Mouse (Mus musculus): ENCODE data around the gene Ninj1. TPM values are rescaled to one million over a fixed set of nuclear protein-coding genes. Genes with fewer than 3 reads are reported as not detected.
A peak's percentile ranks its signal among the peaks of the same experiment; 100 is the strongest.

Ninj1 gene
- polyA plus RNA-seq, 1 experiment from 2014 or later = 61.2 TPM

DNA sequence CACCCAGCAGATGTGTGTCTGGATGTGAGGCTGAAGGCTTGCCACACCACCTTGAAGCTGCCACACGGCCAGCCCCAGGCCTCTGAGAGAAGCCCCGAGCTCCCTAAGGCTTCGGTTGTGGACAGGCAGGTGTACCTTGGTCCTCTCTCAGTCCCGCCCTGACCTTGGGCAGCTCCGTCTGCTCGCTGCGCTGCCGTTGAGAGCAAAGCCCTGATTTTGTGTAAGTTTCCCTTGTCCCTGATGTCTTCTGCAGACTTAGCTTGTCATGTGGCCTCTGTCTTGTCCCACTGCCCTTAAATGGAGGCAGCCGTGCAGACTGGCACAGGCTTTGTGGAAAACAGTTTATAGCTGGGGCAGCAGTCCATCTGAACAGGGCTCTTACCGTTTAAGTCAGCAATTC, 33.3 kb upstream of the Ninj1 start:
- Histone ChIP-seq H3K4me2 (no peak overlapping the region), H3K9ac (peak overlapping the region; percentile 25; the same call in 1 of the 2 replicates), H3K27me3 (replicated peaks) (peaks cover 39% of the 10 kb centered on the region), H3K9me3 (0 out of 2 replicates have a peak, but pooled peaks cover 7% of the 10 kb centered on the region), H3K4me1 (peaks cover 14% of the 10 kb centered on the region), H3K36me3 (no peaks in the 10 kb centered on the region), H3K27ac (replicated peaks) (peak overlapping the region; percentile 62), H3K4me3 (no peak overlapping the region)
- 58% methylated on average over 10 of the region's 10 CpGs for WGBS
- no peak for ATAC-seq (ENCODE audit: extremely low read depth, insufficient number of reproducible peaks, low FRiP score, low TSS enrichment)

- Histone ChIP-seq H3K9me3 (0 out of 2 replicates have a peak, but pooled peaks cover 7% of the 10 kb centered on the region), H3K27ac (replicated peaks) (no peak overlapping the region), H3K4me1 (peaks cover 14% of the 10 kb centered on the region), H3K4me2 (no peak overlapping the region), H3K9ac (no peak overlapping the region), H3K36me3 (no peaks in the 10 kb centered on the region), H3K27me3 (replicated peaks) (peaks cover 39% of the 10 kb centered on the region), H3K4me3 (no peak overlapping the region)
- 58% methylated on average over 7 of the region's 7 CpGs for WGBS
- no peak for ATAC-seq (ENCODE audit: extremely low read depth, insufficient number of reproducible peaks, low FRiP score, low TSS enrichment)
These were observed 32.7 kb upstream of the Ninj1 start for GRCm38 (mm10) chr13:49154621-49155020.

- ATAC-seq (ENCODE audit: extremely low read depth, insufficient number of reproducible peaks, low FRiP score, low TSS enrichment) = no peak
- no peaks in the 10 kb centered on the region for H3K36me3 ChIP-seq
- WGBS = 66% methylated on average over 4 of the region's 4 CpGs
- H3K9ac ChIP-seq = no peak overlapping the region
- H3K4me3 ChIP-seq = no peak overlapping the region
- H3K27ac ChIP-seq (replicated peaks) = no peak overlapping the region
- H3K4me1 ChIP-seq = peaks cover 14% of the 10 kb centered on the region
- no peak overlapping the region for H3K4me2 ChIP-seq
- 0 out of 2 replicates have a peak, but pooled peaks cover 7% of the 10 kb centered on the region for H3K9me3 ChIP-seq
- peaks cover 31% of the 10 kb centered on the region for H3K27me3 ChIP-seq (replicated peaks)
These were observed 30.6 kb upstream of the Ninj1 start for GRCm38 (mm10) chr13:49156645-49157044.

GRCm38 (mm10) chr13:49158040-49158713, 29.1 kb upstream of the Ninj1 start:
- H3K36me3 ChIP-seq = no peaks in the 10 kb centered on the region
- H3K4me2 ChIP-seq = no peak overlapping the region
- H3K4me1 ChIP-seq = peaks cover 16% of the 10 kb centered on the region
- no peak for ATAC-seq (ENCODE audit: extremely low read depth, insufficient number of reproducible peaks, low FRiP score, low TSS enrichment)
- H3K27me3 ChIP-seq (replicated peaks) = peaks cover 31% of the 10 kb centered on the region
- H3K27ac ChIP-seq (replicated peaks) = no peak overlapping the region
- no peak overlapping the region for H3K9ac ChIP-seq
- no peak overlapping the region for H3K4me3 ChIP-seq
- 66% methylated on average over 10 of the region's 10 CpGs for WGBS
- H3K9me3 ChIP-seq = 0 out of 2 replicates have a peak, but pooled peaks cover 7% of the 10 kb centered on the region

DNA sequence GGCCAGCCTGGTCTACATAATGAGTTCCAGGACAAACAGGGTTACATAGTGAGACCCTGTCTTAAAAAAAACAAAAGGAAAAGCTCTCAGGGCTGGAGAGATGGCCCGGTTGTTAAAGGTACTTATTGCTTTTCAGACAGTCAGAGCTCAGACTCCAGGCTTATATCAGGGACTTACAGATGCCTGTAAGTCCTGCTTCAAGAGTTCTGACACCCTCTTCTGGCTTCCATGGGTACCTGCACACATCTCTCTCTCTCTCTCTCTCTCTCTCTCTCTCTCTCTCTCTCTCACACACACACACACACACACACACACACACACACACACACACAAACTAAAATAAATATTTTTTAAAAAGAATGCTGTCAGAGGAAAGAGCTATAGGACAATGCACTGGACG, 26.0 kb upstream of the Ninj1 start:
- ATAC-seq (ENCODE audit: extremely low read depth, insufficient number of reproducible peaks, low FRiP score, low TSS enrichment) = no peak
- WGBS = 54% methylated on average over 2 of the region's 2 CpGs

DNA sequence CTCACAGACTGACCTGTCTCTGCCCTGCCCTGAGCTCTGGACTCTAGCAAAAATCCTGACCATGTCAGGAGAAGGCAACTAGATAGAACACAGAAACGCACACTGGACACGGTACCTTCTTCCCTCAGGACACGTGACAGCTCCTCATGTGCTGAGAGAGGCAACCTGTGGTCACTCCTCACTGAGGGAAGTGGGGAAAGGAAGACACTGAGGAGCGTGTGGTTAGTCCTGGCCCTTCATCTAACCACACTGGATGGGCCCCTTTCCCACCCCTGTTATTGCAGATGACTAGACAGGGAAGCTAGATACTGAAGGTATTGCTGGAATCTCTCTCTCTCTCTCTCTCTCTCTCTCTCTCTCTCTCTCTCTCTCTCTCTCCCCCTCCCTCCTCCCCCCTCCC, 24.6 kb upstream of the Ninj1 start:
- no peaks in the 10 kb centered on the region for H3K9me3 ChIP-seq
- H3K36me3 ChIP-seq = no peaks in the 10 kb centered on the region
- no peak overlapping the region for H3K4me3 ChIP-seq
- ATAC-seq (ENCODE audit: extremely low read depth, insufficient number of reproducible peaks, low FRiP score, low TSS enrichment) = no peak
- peaks cover 2% of the 10 kb centered on the region; the same call in 1 of the 2 replicates for H3K4me1 ChIP-seq
- WGBS = 55% methylated on average over 4 of the region's 4 CpGs
- no peak overlapping the region for H3K27ac ChIP-seq (replicated peaks)
- H3K4me2 ChIP-seq = no peak overlapping the region
- peaks cover 21% of the 10 kb centered on the region for H3K27me3 ChIP-seq (replicated peaks)
- H3K9ac ChIP-seq = no peak overlapping the region

More for the DNA sequence above, 26.0 kb upstream of the Ninj1 start:
- peaks cover 2% of the 10 kb centered on the region; the same call in 1 of the 2 replicates for H3K4me1 ChIP-seq
- 0 out of 2 replicates have a peak, but pooled peaks cover 7% of the 10 kb centered on the region for H3K9me3 ChIP-seq
- no peak overlapping the region for H3K27ac ChIP-seq (replicated peaks)
- no peaks in the 10 kb centered on the region for H3K36me3 ChIP-seq
- no peak overlapping the region for H3K9ac ChIP-seq
- H3K4me3 ChIP-seq = no peak overlapping the region
- no peak overlapping the region for H3K4me2 ChIP-seq
- peaks cover 32% of the 10 kb centered on the region for H3K27me3 ChIP-seq (replicated peaks)

DNA sequence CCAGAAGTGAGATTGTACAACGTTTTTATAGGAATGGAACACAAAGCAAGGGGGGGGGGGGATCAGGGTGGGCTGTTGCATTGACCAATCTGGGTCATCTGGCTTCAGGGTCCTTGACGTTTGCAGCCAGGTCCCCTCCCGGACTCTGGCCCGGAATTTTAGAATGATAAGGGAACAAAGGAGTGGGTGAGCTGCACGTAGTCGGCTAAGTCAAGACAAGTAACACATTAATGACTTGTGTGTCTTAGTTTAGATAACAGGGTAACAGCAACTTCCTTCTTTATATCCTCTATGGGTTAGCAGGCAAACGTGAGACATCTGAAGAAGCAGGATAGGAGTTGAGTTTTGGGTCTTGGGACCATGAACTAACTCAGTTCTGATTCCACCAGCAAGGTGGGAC, 23.6 kb upstream of the Ninj1 start:
- Histone ChIP-seq H3K4me1 (peaks cover 2% of the 10 kb centered on the region; the same call in 1 of the 2 replicates), H3K4me2 (no peak overlapping the region), H3K9ac (no peak overlapping the region), H3K4me3 (no peak overlapping the region), H3K36me3 (no peaks in the 10 kb centered on the region), H3K27me3 (replicated peaks) (peaks cover 20% of the 10 kb centered on the region), H3K27ac (replicated peaks) (no peak overlapping the region), H3K9me3 (no peaks in the 10 kb centered on the region)
- WGBS = 38% methylated on average over 7 of the region's 7 CpGs
- no peak for ATAC-seq (ENCODE audit: extremely low read depth, insufficient number of reproducible peaks, low FRiP score, low TSS enrichment)

- Histone ChIP-seq H3K4me1 (peaks cover 13% of the 10 kb centered on the region), H3K9me3 (no peaks in the 10 kb centered on the region), H3K27me3 (replicated peaks) (0 out of 2 replicates have a peak, but pooled peaks cover 13% of the 10 kb centered on the region), H3K27ac (replicated peaks) (no peak overlapping the region), H3K36me3 (no peaks in the 10 kb centered on the region), H3K9ac (no peak overlapping the region), H3K4me2 (no peak overlapping the region), H3K4me3 (no peak overlapping the region)
- ATAC-seq (ENCODE audit: extremely low read depth, insufficient number of reproducible peaks, low FRiP score, low TSS enrichment) = no peak
- WGBS = 70% methylated on average over 9 of the region's 9 CpGs
These were observed 20.2 kb upstream of the Ninj1 start for GRCm38 (mm10) chr13:49167081-49167480.

DNA sequence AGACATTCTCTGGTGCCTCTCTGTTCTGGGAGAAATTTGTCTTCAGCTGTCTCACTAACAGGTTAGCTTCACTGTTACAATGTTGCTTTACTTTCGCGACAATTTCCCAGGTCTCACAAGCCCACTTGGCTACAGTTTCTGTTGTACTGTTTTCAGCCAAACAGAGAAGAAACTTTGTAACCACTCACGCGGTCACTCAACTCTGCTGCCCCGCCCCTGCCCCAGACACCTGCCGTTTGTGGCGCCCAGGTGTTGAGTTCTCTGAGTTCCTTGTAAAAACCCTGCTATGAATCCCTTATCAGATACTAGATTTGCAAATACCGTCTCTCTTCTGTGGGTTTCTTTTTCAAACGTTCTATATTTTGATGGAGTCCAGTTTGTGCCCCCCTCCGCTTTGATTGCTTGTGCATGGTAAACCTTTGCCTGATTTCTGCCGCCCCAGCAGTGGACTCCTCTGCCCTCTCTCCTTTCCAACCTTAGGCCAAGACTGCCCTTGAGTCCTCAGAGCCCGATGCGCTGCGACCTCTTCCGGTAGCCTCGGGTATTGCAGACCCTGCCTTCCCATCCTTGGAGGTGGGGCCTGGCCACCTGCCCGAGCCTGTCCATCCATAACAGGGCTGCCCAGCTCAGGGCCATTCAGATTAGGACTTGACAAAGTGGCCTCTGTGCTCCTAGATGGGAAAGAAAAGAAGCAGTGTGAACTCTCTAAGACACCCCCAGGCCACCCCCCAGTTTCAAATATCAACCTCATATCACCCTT, 17.7 kb upstream of the Ninj1 start:
- H3K27ac ChIP-seq (replicated peaks) = no peak overlapping the region
- H3K4me2 ChIP-seq = no peak overlapping the region
- no peak overlapping the region for H3K9ac ChIP-seq
- no peaks in the 10 kb centered on the region for H3K9me3 ChIP-seq
- H3K27me3 ChIP-seq (replicated peaks) = peaks cover 13% of the 10 kb centered on the region; the same call in 1 of the 2 replicates
- 17% methylated on average over 17 of the region's 17 CpGs for WGBS
- H3K4me1 ChIP-seq = peaks cover 21% of the 10 kb centered on the region
- no peak for ATAC-seq (ENCODE audit: extremely low read depth, insufficient number of reproducible peaks, low FRiP score, low TSS enrichment)
- no peaks in the 10 kb centered on the region for H3K36me3 ChIP-seq
- no peak overlapping the region for H3K4me3 ChIP-seq

DNA sequence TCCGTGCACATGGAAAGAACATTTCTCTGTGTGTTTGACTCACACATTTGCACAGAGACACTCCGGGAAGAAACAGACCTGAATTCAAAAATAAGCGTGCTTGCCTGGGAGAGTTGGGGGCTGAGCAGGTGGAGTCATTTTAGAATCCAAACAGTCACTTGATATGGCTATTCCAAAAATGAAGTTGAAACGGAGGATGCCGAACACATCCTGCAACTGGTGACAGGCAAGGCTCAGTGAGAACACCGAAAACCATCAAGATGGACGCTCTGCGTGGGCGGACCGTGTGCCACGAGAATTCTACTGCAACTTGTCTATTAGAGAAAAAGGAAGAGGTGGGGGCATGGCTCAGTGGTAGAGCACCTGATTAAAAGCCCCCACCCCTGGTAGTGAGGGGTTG, 16.7 kb upstream of the Ninj1 start:
- H3K36me3 ChIP-seq = no peaks in the 10 kb centered on the region
- H3K9ac ChIP-seq = no peak overlapping the region
- peaks cover 13% of the 10 kb centered on the region; the same call in 1 of the 2 replicates for H3K27me3 ChIP-seq (replicated peaks)
- 86% methylated on average over 11 of the region's 11 CpGs for WGBS
- H3K4me3 ChIP-seq = no peak overlapping the region
- no peaks in the 10 kb centered on the region for H3K9me3 ChIP-seq
- no peak overlapping the region for H3K27ac ChIP-seq (replicated peaks)
- no peak overlapping the region for H3K4me2 ChIP-seq
- ATAC-seq (ENCODE audit: extremely low read depth, insufficient number of reproducible peaks, low FRiP score, low TSS enrichment) = no peak
- peaks cover 21% of the 10 kb centered on the region for H3K4me1 ChIP-seq

- H3K4me3 ChIP-seq = no peak overlapping the region
- no peak overlapping the region for H3K4me2 ChIP-seq
These were observed 15.6 kb upstream of the Ninj1 start for GRCm38 (mm10) chr13:49171729-49172128.

More at GRCm38 (mm10) chr13:49171729-49172128, 15.6 kb upstream of the Ninj1 start:
- no peak for ATAC-seq (ENCODE audit: extremely low read depth, insufficient number of reproducible peaks, low FRiP score, low TSS enrichment)
- no peak overlapping the region for H3K27ac ChIP-seq (replicated peaks)
- peaks cover 21% of the 10 kb centered on the region for H3K4me1 ChIP-seq
- H3K36me3 ChIP-seq = no peaks in the 10 kb centered on the region
- no peaks in the 10 kb centered on the region for H3K9me3 ChIP-seq
- H3K9ac ChIP-seq = no peak overlapping the region
- H3K27me3 ChIP-seq (replicated peaks) = peaks cover 10% of the 10 kb centered on the region; the same call in 1 of the 2 replicates
- WGBS = 40% methylated on average over 1 of the region's 1 CpGs
